Mouse (Mus musculus) mouse embryonic stem cell (cell line): ENCODE data around the gene Rela.

Experiments used
- in situ Hi-C, 2 experiments: fragments of 300-500 bp; cut with MboI; formaldehyde crosslinking; loops; 1 replicate in 1 of 2; 3 replicates in 1 of 2; pipeline ENCODE4 v1.14.3; 2019 to 2020; ENCODE audit warnings: low sequenced_read_pairs in 2 of 2, low pct_unique_long_range_greater_than_20kb in 1 of 2, mixed read lengths in 1 of 2; ENCODE audit not compliant: unreplicated experiment in 1 of 2

Gene Rela

GRCm38 (mm10) chr19:5629907-5630306 lies 7.4 kb upstream of the Rela start:
- in situ Hi-C loops: no loop called here

GRCm38 (mm10) chr19:5632120-5632519 lies 5.2 kb upstream of the Rela start:
- in situ Hi-C loops: no loop called here

GRCm38 (mm10) chr19:5636036-5636570 lies 1.2 kb upstream of the Rela start:
- in situ Hi-C loops: no loop called here

- in situ Hi-C loops: no loop called here
Measured at GRCm38 (mm10) chr19:5636571-5637041, 677 bp upstream of the Rela start.

GRCm38 (mm10) chr19:5638416-5639005 lies 1.2 kb downstream of the Rela start:
- in situ Hi-C loops: no loop called here

- in situ Hi-C loops: no loop called here
Measured at GRCm38 (mm10) chr19:5640339-5640738, 3.1 kb downstream of the Rela start.

GRCm38 (mm10) chr19:5641021-5641420 lies 3.7 kb downstream of the Rela start:
- in situ Hi-C loops: no loop called here

GRCm38 (mm10) chr19:5641641-5642040 lies 4.4 kb downstream of the Rela start:
- in situ Hi-C loops: no loop called here

- in situ Hi-C loops: no loop called here
Measured at GRCm38 (mm10) chr19:5645280-5645679, 8.0 kb downstream of the Rela start.

- in situ Hi-C loops: no loop called here
Measured at GRCm38 (mm10) chr19:5646731-5647330, 9.5 kb downstream of the Rela start.

GRCm38 (mm10) chr19:5647791-5648190 lies 10.5 kb downstream of the Rela start:
- in situ Hi-C loops: no loop called here

GRCm38 (mm10) chr19:5648401-5649297 lies 11.4 kb downstream of the Rela start:
- in situ Hi-C loops: no loop called here

GRCm38 (mm10) chr19:5649298-5649741 lies 12.0 kb downstream of the Rela start:
- in situ Hi-C loops: no loop called here

- in situ Hi-C loops: no loop called here
Measured at GRCm38 (mm10) chr19:5651502-5652274, 14.4 kb downstream of the Rela start.

- in situ Hi-C loops: no loop called here
Measured at GRCm38 (mm10) chr19:5652570-5652969, 15.3 kb downstream of the Rela start.

- in situ Hi-C loops: no loop called here
Measured at GRCm38 (mm10) chr19:5653969-5654719, 16.9 kb downstream of the Rela start.

GRCm38 (mm10) chr19:5654720-5655298 lies 17.5 kb downstream of the Rela start:
- in situ Hi-C loops: no loop called here
